28 mouse cellular contexts compared by ENCODE assay signal in genomic region chr6:5448396-5448795, GRCm38 (mm10). TPM values are rescaled to one million over a fixed set of nuclear protein-coding genes. Genes with fewer than 3 reads are reported as not detected.
DNase-seq lines count a peak whose midpoint lies in the region; ATAC-seq and TF ChIP-seq lines count a peak whose summit lies in the region.
"Had no signal": no experiment of that assay in that cellular context is flagged by ENCODE, and none has a peak within 500 bp of the region (broad histone marks: within the 10 kb centered on the region; RNA-seq: fewer than 3 reads in every experiment).

No protein-coding gene starts in this region.

- H3K9ac ChIP-seq in hindbrain, embryonic 11.5 days (ENCODE audit: low read depth, low read length), result no peak overlapping the region
- H3K9ac ChIP-seq in hindbrain, embryonic 16.5 days (ENCODE audit: low read depth, low read length), result no peak overlapping the region
- H3K9ac ChIP-seq in kidney, embryonic 15.5 days, result no peak overlapping the region
- H3K9ac ChIP-seq: forebrain, embryonic 12.5 days; forebrain, postnatal 0 days; heart, embryonic 12.5 days; intestine, embryonic 15.5 days; limb, embryonic 12.5 days; liver, embryonic 12.5 days; liver, postnatal 0 days; stomach, embryonic 15.5 days had no signal

- TF ChIP-seq POLR2A in cortical plate, adult 2 months (IDR thresholded peaks at IDR 0.05; ENCODE audit: extremely low read depth, insufficient read depth, low read length), result no peak

- no peaks in the 10 kb centered on the region for H3K9me3 ChIP-seq in hindbrain, embryonic 11.5 days (ENCODE audit: control insufficient read depth, low read length)
- H3K9me3 ChIP-seq in hindbrain, embryonic 16.5 days (ENCODE audit: control insufficient read depth, low read length), result no peaks in the 10 kb centered on the region
- H3K9me3 ChIP-seq in kidney, embryonic 15.5 days (replicated peaks), result no peaks in the 10 kb centered on the region
- H3K9me3 ChIP-seq: forebrain, embryonic 12.5 days; heart, embryonic 12.5 days; intestine, embryonic 15.5 days; limb, embryonic 12.5 days; liver, embryonic 12.5 days; stomach, embryonic 15.5 days had no signal

- no peaks in the 10 kb centered on the region for H3K4me1 ChIP-seq in hindbrain, embryonic 11.5 days (replicated peaks; ENCODE audit: control insufficient read depth, insufficient read depth, low read length)
- H3K4me1 ChIP-seq in hindbrain, embryonic 16.5 days (ENCODE audit: control insufficient read depth, insufficient read depth, low read depth, low read length), result no peaks in the 10 kb centered on the region; the same call in 1 of the 2 replicates
- H3K4me1 ChIP-seq in kidney, embryonic 15.5 days, result peaks cover 5% of the 10 kb centered on the region; the same call in 1 of the 2 replicates
- peaks cover under 1% of the 10 kb centered on the region; the same call in 1 of the 2 replicates for H3K4me1 ChIP-seq in cortical plate, adult 2 months (ENCODE audit: control insufficient read depth, insufficient read depth, low read length)
- H3K4me1 ChIP-seq: stomach, embryonic 15.5 days had no signal

- H3K4me3 ChIP-seq in hindbrain, embryonic 11.5 days (ENCODE audit: low read depth, low read length), result no peak overlapping the region
- no peak overlapping the region for H3K4me3 ChIP-seq in hindbrain, embryonic 16.5 days (ENCODE audit: low read length)
- no peak overlapping the region for H3K4me3 ChIP-seq in kidney, embryonic 15.5 days (replicated peaks)
- H3K4me3 ChIP-seq in cortical plate, adult 2 months (ENCODE audit: insufficient read depth, low read length), result no peak overlapping the region
- H3K4me3 ChIP-seq: erythroblast, embryonic 14.5 days; forebrain, embryonic 12.5 days; heart, adult 2 months; heart, embryonic 12.5 days; intestine, embryonic 15.5 days; limb, embryonic 12.5 days; liver, embryonic 12.5 days; stomach, embryonic 15.5 days had no signal

- no peaks in the 10 kb centered on the region for H3K27me3 ChIP-seq in hindbrain, embryonic 11.5 days (ENCODE audit: control insufficient read depth, insufficient read depth, low read length)
- H3K27me3 ChIP-seq in hindbrain, embryonic 16.5 days (replicated peaks; ENCODE audit: control insufficient read depth, insufficient read depth, low read length), result no peaks in the 10 kb centered on the region
- no peaks in the 10 kb centered on the region for H3K27me3 ChIP-seq in kidney, embryonic 15.5 days
- H3K27me3 ChIP-seq: forebrain, embryonic 12.5 days; heart, embryonic 12.5 days; intestine, embryonic 15.5 days; limb, embryonic 12.5 days; stomach, embryonic 15.5 days had no signal

- H3K27ac ChIP-seq in hindbrain, embryonic 11.5 days (ENCODE audit: low read depth, low read length), result no peak overlapping the region; the same call in 1 of the 2 replicates
- H3K27ac ChIP-seq in hindbrain, embryonic 16.5 days (ENCODE audit: low read depth, low read length), result no peak overlapping the region
- no peak overlapping the region for H3K27ac ChIP-seq in kidney, embryonic 15.5 days
- peak overlapping the region; percentile 29; the same call in 1 of the 2 replicates for H3K27ac ChIP-seq in cortical plate, adult 2 months (ENCODE audit: insufficient read depth, low read length)
- H3K27ac ChIP-seq: heart, adult 2 months; hindbrain, postnatal 0 days; intestine, embryonic 15.5 days; limb, embryonic 12.5 days; liver, embryonic 12.5 days; macrophage; stomach, embryonic 15.5 days had no signal

- no peak overlapping the region for H3K4me2 ChIP-seq in hindbrain, embryonic 11.5 days (replicated peaks; ENCODE audit: low read depth, low read length)
- no peak overlapping the region for H3K4me2 ChIP-seq in hindbrain, embryonic 16.5 days (ENCODE audit: low read length)
- H3K4me2 ChIP-seq in kidney, embryonic 15.5 days, result no peak overlapping the region
- H3K4me2 ChIP-seq: forebrain, embryonic 12.5 days; heart, embryonic 12.5 days; intestine, embryonic 15.5 days; limb, embryonic 12.5 days; liver, embryonic 12.5 days; stomach, embryonic 15.5 days had no signal

- DNase-seq in hindbrain, embryonic 11.5 days (ENCODE audit: low spot score), result peak; percentile 6
- DNase-seq in kidney, postnatal 14 days, result peak; percentile 45
- DNase-seq in NIH3T3 (ENCODE audit: low read depth), result peak; percentile 39
- no peak for DNase-seq in thymus, postnatal 4 days
- DNase-seq: adrenal gland, adult 8-10 months; cerebellum, adult 2 months; cerebellum, postnatal 14 days; heart, adult 2 months; heart, postnatal 4 days; layer of hippocampus, adult 9-11 months; liver, postnatal 0 days; midbrain, embryonic 14.5 days; right cerebral cortex, postnatal 25 days had no signal

- no peak for ATAC-seq in hindbrain, embryonic 11.5 days (ENCODE audit: low FRiP score)
- ATAC-seq in hindbrain, embryonic 16.5 days, result no peak
- ATAC-seq in kidney, embryonic 15.5 days (replicated peaks; ENCODE audit: low FRiP score), result no peak
- ATAC-seq: activated CD4-positive, CD25-positive, alpha-beta regulatory T cell, adult 4 months; CD4-positive, CD25-positive, alpha-beta regulatory T cell, adult 4 months; intestine, embryonic 15.5 days; liver, embryonic 12.5 days; liver, postnatal 0 days had no signal

- no peak for TF ChIP-seq CTCF in cortical plate, adult 2 months (IDR thresholded peaks at IDR 0.05; ENCODE audit: extremely low read depth, insufficient read depth, low read length)

- no peaks in the 10 kb centered on the region for H3K36me3 ChIP-seq in hindbrain, embryonic 11.5 days (ENCODE audit: control insufficient read depth, insufficient read depth, low read length)
- no peaks in the 10 kb centered on the region for H3K36me3 ChIP-seq in hindbrain, embryonic 16.5 days (ENCODE audit: control insufficient read depth, insufficient read depth, low read length)
- H3K36me3 ChIP-seq in kidney, embryonic 15.5 days, result no peaks in the 10 kb centered on the region
- H3K36me3 ChIP-seq: forebrain, embryonic 12.5 days; heart, embryonic 12.5 days; intestine, embryonic 15.5 days; limb, embryonic 12.5 days; liver, embryonic 12.5 days; stomach, embryonic 15.5 days had no signal

- 47% methylated on average over 4 of the region's 4 CpGs for WGBS in hindbrain, embryonic 11.5 days
- 57% methylated on average over 4 of the region's 4 CpGs for WGBS in hindbrain, embryonic 16.5 days
- WGBS in kidney, embryonic 15.5 days, result 38% methylated on average over 4 of the region's 4 CpGs

RNA-seq across cellular contexts. Expression of gene Pdk4, which starts 47.7 kb away (rescaled TPM):
- 0.45 and 0.82 TPM in 2 replicates for polyA plus RNA-seq in hindbrain, embryonic 11.5 days (2014; fragmentation: Nextera tagmentation; extraction: Ambion mirVana)
- 1.7 and 2.4 TPM in 2 replicates for polyA plus RNA-seq in hindbrain, embryonic 16.5 days (2015; fragmentation: Nextera tagmentation; extraction: Ambion mirVana)
- 2.7 and 3.7 TPM in 2 replicates for polyA plus RNA-seq in kidney, embryonic 15.5 days (2015; fragmentation: Nextera tagmentation; extraction: Ambion mirVana)
- 9.4 and 14.0 TPM in 2 replicates for polyA plus RNA-seq in cortical plate, adult 2 months (2012; rRNA removed)
- polyA plus RNA-seq: activated CD4-positive, CD25-positive, alpha-beta regulatory T cell, adult 4 months; CD4-positive, CD25-positive, alpha-beta regulatory T cell, adult 4 months; erythroblast, embryonic 14.5 days; macrophage had no signal
